Mouse (Mus musculus): ENCODE data around the gene Sncg.

Sncg gene

DNA sequence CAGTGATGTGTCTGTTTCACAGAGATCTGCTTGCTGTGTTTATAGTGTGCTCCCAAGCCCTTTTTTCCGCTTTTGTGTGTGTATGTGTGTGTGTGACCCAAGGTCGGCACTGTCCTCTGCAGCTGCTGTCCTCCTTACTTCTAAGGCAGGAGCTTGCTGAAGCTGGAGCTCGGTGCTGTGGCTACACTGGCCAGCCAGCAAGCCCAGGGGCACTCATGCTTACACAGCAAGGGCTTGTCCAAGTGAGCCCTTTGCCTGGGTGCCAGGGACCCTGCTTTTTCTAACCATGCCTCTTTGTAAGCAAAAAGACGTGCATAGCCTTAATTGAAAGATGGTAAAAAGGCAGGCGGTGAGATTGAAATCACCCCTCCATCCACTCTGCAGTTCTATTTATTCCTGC is 42.1 kb downstream of the Sncg start:
- no peak for DNase-seq

DNA sequence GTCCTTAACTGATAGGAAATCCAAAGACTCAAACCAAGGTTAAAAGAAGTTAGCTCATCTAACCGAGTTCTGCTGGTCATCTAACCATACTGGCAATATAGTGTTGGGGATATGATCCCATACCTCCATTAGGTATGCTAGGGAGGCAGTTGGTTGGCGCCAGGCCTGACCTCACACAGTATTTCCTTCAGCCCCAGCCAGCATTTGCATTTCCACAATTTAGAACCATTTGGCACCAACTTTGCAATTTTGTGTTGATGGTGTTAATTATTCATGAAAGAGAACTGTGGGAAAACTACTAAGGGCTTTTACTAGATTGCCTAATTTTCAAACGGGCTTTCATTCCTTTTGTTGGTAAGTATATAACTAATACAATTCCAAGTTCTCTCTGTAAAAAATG is 42.7 kb downstream of the Sncg start:
- no peak for DNase-seq

DNA sequence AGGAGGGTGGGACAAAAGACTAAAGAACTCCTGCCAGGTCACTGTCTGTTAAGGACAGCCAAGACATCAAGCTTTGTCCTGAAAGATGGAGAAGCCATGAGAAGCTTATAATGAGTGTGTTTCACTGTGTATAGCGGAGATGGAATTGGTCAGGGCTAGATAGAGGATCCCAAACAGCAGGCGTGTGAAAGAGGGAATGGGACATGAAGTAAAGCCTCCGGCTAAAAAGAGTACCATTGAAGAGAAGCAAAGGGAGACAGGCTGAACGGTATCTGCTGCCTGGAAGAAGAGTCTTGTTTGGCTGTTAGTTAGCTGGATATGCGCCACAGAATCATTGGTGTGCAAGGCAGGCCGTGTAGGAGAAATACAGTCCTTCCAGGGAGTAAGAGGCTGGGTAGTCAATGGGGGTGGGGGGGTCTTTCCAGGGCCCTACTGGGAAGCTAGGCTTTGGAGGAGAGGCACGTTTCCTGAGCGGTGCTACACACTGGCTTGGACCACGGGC is 43.9 kb downstream of the Sncg start:
- DNase-seq: no peak

DNA sequence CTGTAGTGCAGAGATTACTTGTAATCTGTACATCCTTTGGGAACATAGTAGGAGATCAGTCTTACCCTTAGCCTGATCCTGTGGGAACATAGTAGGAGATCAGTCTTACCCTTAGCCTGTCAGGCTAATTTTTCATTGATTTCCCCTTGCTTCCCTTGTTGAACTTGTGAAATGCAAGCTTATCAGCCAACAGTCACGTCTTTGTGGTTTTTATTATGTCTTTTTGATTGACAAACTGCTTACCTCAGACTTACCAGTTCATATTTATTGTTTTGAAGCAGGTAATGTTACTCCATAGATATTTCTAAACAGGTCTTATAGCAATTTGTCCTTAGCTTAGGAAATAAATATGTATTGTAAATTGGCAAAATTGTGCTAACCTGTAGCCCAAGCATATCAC is 47.0 kb downstream of the Sncg start:
- no peak for DNase-seq

GRCm38 (mm10) chr14:34326606-34327005 is 48.0 kb downstream of the Sncg start:
- DNase-seq: no peak

DNA sequence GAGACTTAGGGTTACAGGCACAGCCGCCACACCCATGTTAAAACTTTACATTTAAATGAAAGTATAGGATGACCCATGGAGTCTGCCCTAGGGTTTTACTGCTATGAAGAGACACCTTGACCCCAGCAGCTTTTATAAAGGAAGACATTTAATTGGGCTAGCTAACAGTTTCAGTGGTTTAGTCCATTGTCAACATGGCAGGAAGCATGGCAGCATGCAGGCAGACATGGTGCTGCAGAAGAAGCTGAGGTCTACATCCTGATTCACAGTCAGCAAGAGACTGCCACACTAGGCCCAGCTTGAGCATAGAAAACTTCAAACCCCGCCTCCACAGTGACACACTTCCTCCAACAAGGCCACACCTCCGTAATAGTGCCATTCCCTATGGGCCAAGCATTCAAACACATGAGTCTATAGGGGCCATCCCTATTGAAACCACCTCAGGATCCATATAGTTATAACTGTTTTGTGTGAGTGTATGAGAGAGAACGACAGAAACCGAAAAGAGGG is 51.0 kb downstream of the Sncg start:
- no peak for DNase-seq
